Mouse (Mus musculus) thymus, postnatal 0 days (tissue): ENCODE measurements around the gene Nav2. TPM values are rescaled to one million over a fixed set of nuclear protein-coding genes. Genes with fewer than 3 reads are reported as not detected.

Experiments
- DNase-seq: peaks from one replicate; pipeline ENCODE4 v3.0.0-alpha.2; 2015; ENCODE audit warnings: low spot score
- polyA plus RNA-seq: library from polyadenylated mRNA; unstranded; fragments of >200 nt; fragmentation: Nextera tagmentation; extraction: Ambion mirVana; gene quantifications from 2 replicates; pipeline ENCODE4 v1.2.1, GENCODE M21; 2015

The Nav2 gene
- polyA plus RNA-seq, 1 experiment from 2014 or later, result 26.8 TPM

- DNase-seq, result no peak
Observed at GRCm38 (mm10) chr7:49638941-49639776, 730.6 kb downstream of the Nav2 start.

GRCm38 (mm10) chr7:49639864-49640708, 731.6 kb downstream of the Nav2 start:
- no peak for DNase-seq

- DNase-seq, result no peak
Observed at GRCm38 (mm10) chr7:49640709-49641305, 732.3 kb downstream of the Nav2 start.

Other genes with a start within 250 kb of the Nav2 start
- gene Zdhhc13, start 119.7 kb upstream of the Nav2 start, polyA plus RNA-seq, result 22.5 and 26.6 TPM in 2 replicates
- 0.27 and 0.59 TPM in 2 replicates for gene Csrp3, start 60.7 kb upstream of the Nav2 start, polyA plus RNA-seq
- 14.3 and 15.0 TPM in 2 replicates for gene E2f8, start 27.1 kb upstream of the Nav2 start, polyA plus RNA-seq